Mouse (Mus musculus) liver, embryonic 14.5 days (tissue): ENCODE results near the gene Slc22a12. TPM values are rescaled to one million over a fixed set of nuclear protein-coding genes. Genes with fewer than 3 reads are reported as not detected.

Experiments
- ATAC-seq: fragments of 200-750 bp; cut with Nextera tagmentation; 2 replicates; pipeline ENCODE4 v1.8.0; 2017; ENCODE audit warnings: moderate number of reproducible peaks, mild to moderate bottlenecking, moderate library complexity; ENCODE audit not compliant: insufficient read depth
- DNase-seq, 3 experiments: peaks; one replicate each; pipeline ENCODE4 v3.0.0-alpha.2; 2012 to 2013; ENCODE audit warnings: low read depth in 3 of 3, low spot score in 3 of 3
- H3K27ac ChIP-seq: fragments of 300-500 bp; sonication (generic); 2 replicates; pipeline ENCODE4 v1.5.1; 2014; ENCODE audit warnings: moderate library complexity, mild to moderate bottlenecking, control low read depth, inconsistent platforms
- H3K27me3 ChIP-seq: fragments of 300-500 bp; sonication (generic); 2 replicates; pipeline ENCODE4 v1.6.1; 2014; ENCODE audit warnings: mild to moderate bottlenecking, low read length, moderate library complexity; ENCODE audit not compliant: control insufficient read depth, insufficient read depth
- H3K36me3 ChIP-seq: fragments of 300-500 bp; sonication (generic); replicated peaks from 2 replicates; pipeline ENCODE4 v1.6.1; 2014; ENCODE audit warnings: low read depth; ENCODE audit not compliant: control insufficient read depth, insufficient read depth
- H3K4me1 ChIP-seq, 2 experiments: fragments of 200-500 bp in 1 of 2; fragments of 300-500 bp in 1 of 2; sonication (generic) in 1 of 2; replicated peaks; 2 replicates each; pipeline ENCODE4 v1.6.1; 2012 to 2014; ENCODE audit warnings: antibody characterized with exemption in 1 of 2, inconsistent platforms in 1 of 2, low read length in 1 of 2; ENCODE audit not compliant: control insufficient read depth in 2 of 2, insufficient read depth in 2 of 2
- H3K4me2 ChIP-seq: fragments of 300-500 bp; sonication (generic); 2 replicates; pipeline ENCODE4 v1.6.1; 2014; ENCODE audit warnings: low read depth, mild to moderate bottlenecking, control low read depth, moderate library complexity
- H3K4me3 ChIP-seq, 2 experiments: fragments of 200-500 bp in 1 of 2; fragments of 300-500 bp in 1 of 2; sonication (generic) in 1 of 2; 2 replicates each; pipeline ENCODE4 v1.5.1; 2012 to 2014; ENCODE audit warnings: low read depth in 2 of 2, low read length in 2 of 2, mild to moderate bottlenecking in 2 of 2, control low read depth in 1 of 2, inconsistent platforms in 1 of 2, moderate library complexity in 1 of 2; ENCODE audit not compliant: insufficient read depth in 1 of 2
- H3K9ac ChIP-seq: fragments of 300-500 bp; sonication (generic); replicated peaks from 2 replicates; pipeline ENCODE4 v1.6.1; 2014; ENCODE audit warnings: mild to moderate bottlenecking, control low read depth, moderate library complexity
- H3K9me3 ChIP-seq: fragments of 300-500 bp; sonication (generic); 2 replicates; pipeline ENCODE4 v1.6.1; 2016; ENCODE audit warnings: low read length, mixed read lengths; ENCODE audit not compliant: control insufficient read depth
- CTCF ChIP-seq: IDR thresholded peaks from 2 replicates; pipeline ENCODE4 v1.5.1; 2016; ENCODE audit warnings: antibody characterized with exemption, low read depth, control low read depth
- EP300 ChIP-seq: IDR thresholded peaks from 2 replicates; pipeline ENCODE4 v1.6.1; 2016; ENCODE audit warnings: antibody characterized with exemption, low read depth
- WGBS: fragments of 180-500 bp; shearing (Covaris S2); extraction: QIAGEN DNeasy Blood & Tissue Kit; methylation state at CpG from one replicate; pipeline ENCODE4 v1.1.7; 2014; ENCODE audit not compliant: insufficient replicate concordance; 5-methylcytosine and 5-hydroxymethylcytosine counted together
- polyA plus RNA-seq, 2 experiments: library from polyadenylated mRNA; depleted of rRNA in 1 of 2; stranded (reverse) in 1 of 2; unstranded in 1 of 2; fragments of >200 nt; fragmentation: Nextera tagmentation in 1 of 2; extraction: Ambion mirVana in 1 of 2; gene quantifications; 2 replicates each; pipeline versions ENCODE4 v1.2.1 to v1.2.3; 2012 to 2014

The Slc22a12 gene
- polyA plus RNA-seq, 2 experiments = not detected

DNA sequence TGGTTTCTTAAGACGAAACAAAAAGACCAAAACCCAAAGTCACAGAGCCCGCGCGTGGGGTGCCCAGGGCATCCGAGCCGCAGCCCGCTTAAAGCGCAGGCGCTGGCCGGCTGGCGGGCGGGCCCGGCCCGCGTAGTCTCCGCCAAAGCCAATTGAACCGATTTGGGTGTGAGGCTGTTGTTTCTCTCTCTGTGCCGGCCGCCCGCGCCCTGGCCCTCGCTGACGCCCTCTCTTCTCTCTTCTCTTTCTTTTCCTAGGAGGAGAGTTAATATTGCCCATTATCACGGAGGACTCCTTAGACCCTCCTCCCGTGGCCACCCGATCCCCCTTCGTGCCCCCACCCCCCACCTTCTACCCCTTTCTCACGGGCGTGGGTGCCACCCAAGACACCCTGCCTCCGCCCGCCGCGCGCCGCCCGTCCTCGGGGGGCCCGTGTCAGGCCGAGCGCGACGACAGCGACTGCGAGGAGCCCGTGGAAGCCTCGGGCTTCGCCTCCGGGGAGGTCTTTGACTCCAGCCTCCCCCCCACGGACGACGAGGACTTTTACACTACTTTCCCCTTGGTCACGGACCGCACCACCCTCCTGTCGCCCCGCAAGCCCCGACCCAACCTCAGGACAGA lies 11.7 kb downstream of the Slc22a12 start:
- Histone ChIP-seq H3K27me3 (peaks cover 45% of the 10 kb centered on the region), H3K4me1 (0 out of 4 replicates have a peak, but pooled peaks cover 0 to 1% of the 10 kb centered on the region in 2 experiments), H3K9ac (no peak overlapping the region), H3K27ac (no peak overlapping the region), H3K4me3 (peak overlapping the region; percentile 11 to 23; a peak in 3 of 4 replicates), H3K4me2 (peak overlapping the region; percentile 45), H3K36me3 (no peaks in the 10 kb centered on the region), H3K9me3 (no peaks in the 10 kb centered on the region)
- DNase-seq (no peak), ATAC-seq (no peak)
- TF ChIP-seq CTCF (no peak), EP300 (no peak)
- 3% methylated on average over 54 of the region's 56 CpGs for WGBS

DNA sequence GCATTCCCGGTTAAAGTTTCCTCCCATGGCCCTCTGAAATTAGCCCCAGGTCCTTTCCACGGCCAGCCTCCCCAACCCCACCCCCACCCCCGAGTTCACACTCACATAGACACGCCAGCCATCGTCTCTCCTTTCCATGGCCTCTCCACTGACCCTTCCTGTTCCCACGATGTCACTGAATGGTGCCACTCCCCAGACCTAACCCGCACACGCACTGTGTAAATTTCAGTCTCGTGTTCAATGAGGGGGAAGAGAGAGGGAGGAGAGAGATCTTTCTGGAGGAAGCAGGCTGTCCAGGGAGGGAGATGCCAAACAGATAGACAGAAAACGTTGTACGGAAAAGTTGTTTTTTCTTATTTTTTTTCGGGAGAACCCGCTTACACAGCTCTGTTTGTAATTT lies 12.5 kb downstream of the Slc22a12 start:
- Histone ChIP-seq H3K9me3 (no peaks in the 10 kb centered on the region), H3K4me3 (no peak overlapping the region), H3K9ac (no peak overlapping the region), H3K36me3 (no peaks in the 10 kb centered on the region), H3K4me2 (no peak overlapping the region), H3K27me3 (peaks cover 45% of the 10 kb centered on the region), H3K27ac (no peak overlapping the region), H3K4me1 (0 out of 4 replicates have a peak, but pooled peaks cover 0 to 1% of the 10 kb centered on the region in 2 experiments)
- TF ChIP-seq EP300 (no peak), CTCF (no peak)
- 28% methylated on average over 13 of the region's 13 CpGs for WGBS
- ATAC-seq = no peak
- no peak for DNase-seq

DNA sequence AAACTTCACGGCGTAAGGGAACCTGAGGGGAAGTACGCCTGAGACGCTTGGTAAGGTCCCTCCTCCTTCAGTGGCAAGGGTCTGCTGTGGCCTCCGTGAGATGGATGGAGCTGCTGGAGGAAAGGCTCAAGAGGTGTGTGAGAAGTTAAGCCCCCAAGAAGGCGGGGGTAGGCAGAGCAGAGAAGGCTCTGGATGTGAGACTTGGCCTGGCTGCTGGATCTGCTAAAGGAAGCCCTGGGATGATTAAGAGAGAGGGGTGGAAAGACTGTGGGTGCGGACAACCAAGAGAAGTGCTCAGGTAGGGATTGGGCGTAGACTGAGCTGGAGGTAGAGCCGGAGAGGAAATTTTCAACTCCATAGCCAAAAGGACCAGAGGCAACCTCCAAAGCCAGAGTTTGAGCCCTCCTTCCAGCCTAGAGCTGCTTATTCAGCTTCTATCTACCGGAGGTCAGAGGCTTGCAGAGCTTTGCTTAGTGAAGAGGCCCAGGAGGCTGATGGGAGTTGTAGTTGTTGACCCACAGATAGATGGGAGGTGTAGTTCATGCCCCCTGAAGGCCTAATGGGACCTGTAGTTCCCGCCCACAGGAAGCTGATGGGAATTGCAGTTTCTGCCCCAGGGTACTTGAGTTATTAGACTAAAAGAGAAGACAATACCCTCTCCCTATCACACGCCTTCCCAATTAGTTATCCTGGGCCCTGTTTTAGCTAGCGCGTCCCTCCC lies 13.4 kb downstream of the Slc22a12 start:
- H3K9me3 ChIP-seq = no peaks in the 10 kb centered on the region
- no peak overlapping the region for H3K4me2 ChIP-seq
- H3K27ac ChIP-seq = no peak overlapping the region
- H3K36me3 ChIP-seq = no peaks in the 10 kb centered on the region
- 46% methylated on average over 14 of the region's 14 CpGs for WGBS
- no peak for ATAC-seq
- H3K4me1 ChIP-seq = 0 out of 4 replicates have a peak, but pooled peaks cover 0 to 1% of the 10 kb centered on the region in 2 experiments
- DNase-seq = peak in 1 of 3 experiments; percentile 7
- no peak overlapping the region for H3K4me3 ChIP-seq
- TF ChIP-seq CTCF (no peak), EP300 (no peak)
- H3K27me3 ChIP-seq = peaks cover 45% of the 10 kb centered on the region
- H3K9ac ChIP-seq = no peak overlapping the region

GRCm38 (mm10) chr19:6527839-6528531 lies 14.8 kb downstream of the Slc22a12 start:
- H3K9ac ChIP-seq = no peak overlapping the region
- no peak for TF ChIP-seq EP300
- TF ChIP-seq CTCF = no peak
- H3K4me2 ChIP-seq = no peak overlapping the region
- H3K36me3 ChIP-seq = no peaks in the 10 kb centered on the region
- no peaks in the 10 kb centered on the region for H3K9me3 ChIP-seq
- H3K4me1 ChIP-seq = 0 out of 4 replicates have a peak, but pooled peaks cover 0 to 1% of the 10 kb centered on the region in 2 experiments
- peaks cover 34% of the 10 kb centered on the region for H3K27me3 ChIP-seq
- DNase-seq (no peak), ATAC-seq (no peak)
- WGBS = 70% methylated on average over 17 of the region's 17 CpGs
- H3K27ac ChIP-seq = no peak overlapping the region
- no peak overlapping the region for H3K4me3 ChIP-seq

GRCm38 (mm10) chr19:6527439-6527838 lies 15.4 kb downstream of the Slc22a12 start:
- no peak for TF ChIP-seq EP300
- TF ChIP-seq CTCF = no peak
- no peak overlapping the region for H3K27ac ChIP-seq
- 66% methylated on average over 3 of the region's 3 CpGs for WGBS
- ATAC-seq (no peak), DNase-seq (no peak)
- no peaks in the 10 kb centered on the region for H3K36me3 ChIP-seq
- H3K4me2 ChIP-seq = no peak overlapping the region
- peaks cover 28% of the 10 kb centered on the region for H3K27me3 ChIP-seq
- no peak overlapping the region for H3K4me3 ChIP-seq
- H3K4me1 ChIP-seq = 0 out of 4 replicates have a peak, but pooled peaks cover 0 to 1% of the 10 kb centered on the region in 2 experiments
- H3K9ac ChIP-seq = no peak overlapping the region
- no peaks in the 10 kb centered on the region for H3K9me3 ChIP-seq
